Mouse (Mus musculus): ENCODE measurements around the gene Rassf8. TPM values are rescaled to one million over a fixed set of nuclear protein-coding genes. Genes with fewer than 3 reads are reported as not detected.

The Rassf8 gene
- polyA plus RNA-seq, 1 experiment from 2014 or later = 10.6 TPM

- H3K9ac ChIP-seq = no peak overlapping the region
- no peaks in the 10 kb centered on the region for H3K27me3 ChIP-seq (replicated peaks)
- no peak for ATAC-seq (ENCODE audit: insufficient number of reproducible peaks, low FRiP score)
- 43% methylated on average over 8 of the region's 8 CpGs for WGBS
- no peaks in the 10 kb centered on the region for H3K9me3 ChIP-seq (replicated peaks)
- H3K4me3 ChIP-seq = no peak overlapping the region
- no peak overlapping the region for H3K4me2 ChIP-seq
- H3K36me3 ChIP-seq = no peaks in the 10 kb centered on the region; the same call in 1 of the 2 replicates
- no peak overlapping the region for H3K27ac ChIP-seq (ENCODE audit: poor library complexity, severe bottlenecking)
- H3K4me1 ChIP-seq (replicated peaks) = peaks cover 54% of the 10 kb centered on the region
Measured at GRCm38 (mm10) chr6:145780180-145780802, 33.7 kb downstream of the Rassf8 start.

- no peaks in the 10 kb centered on the region for H3K9me3 ChIP-seq (replicated peaks)
- H3K4me2 ChIP-seq = no peak overlapping the region
- 82% methylated on average over 9 of the region's 9 CpGs for WGBS
- H3K4me1 ChIP-seq (replicated peaks) = peaks cover 45% of the 10 kb centered on the region
- no peaks in the 10 kb centered on the region for H3K27me3 ChIP-seq (replicated peaks)
- ATAC-seq (ENCODE audit: insufficient number of reproducible peaks, low FRiP score) = no peak
- H3K36me3 ChIP-seq = no peaks in the 10 kb centered on the region; the same call in 1 of the 2 replicates
- H3K9ac ChIP-seq = no peak overlapping the region
- no peak overlapping the region for H3K27ac ChIP-seq (ENCODE audit: poor library complexity, severe bottlenecking)
- H3K4me3 ChIP-seq = no peak overlapping the region
Measured at GRCm38 (mm10) chr6:145781256-145781655, 34.7 kb downstream of the Rassf8 start.

- H3K4me2 ChIP-seq = no peak overlapping the region
- H3K4me3 ChIP-seq = no peak overlapping the region
- no peaks in the 10 kb centered on the region for H3K9me3 ChIP-seq (replicated peaks)
- peaks cover 40% of the 10 kb centered on the region for H3K4me1 ChIP-seq (replicated peaks)
- no peak for ATAC-seq (ENCODE audit: insufficient number of reproducible peaks, low FRiP score)
- no peaks in the 10 kb centered on the region for H3K27me3 ChIP-seq (replicated peaks)
- no peak overlapping the region for H3K27ac ChIP-seq (ENCODE audit: poor library complexity, severe bottlenecking)
- H3K9ac ChIP-seq = no peak overlapping the region
- H3K36me3 ChIP-seq = no peaks in the 10 kb centered on the region; the same call in 1 of the 2 replicates
- 65% methylated on average over 2 of the region's 2 CpGs for WGBS
Measured at GRCm38 (mm10) chr6:145781966-145782365, 35.4 kb downstream of the Rassf8 start.

- Histone ChIP-seq H3K9ac (0 out of 2 replicates have a peak overlapping the region, but pooled peaks have one; percentile 14), H3K4me1 (replicated peaks) (peaks cover 31% of the 10 kb centered on the region), H3K36me3 (peaks cover 6% of the 10 kb centered on the region; the same call in 1 of the 2 replicates), H3K27me3 (replicated peaks) (no peaks in the 10 kb centered on the region), H3K27ac (ENCODE audit: poor library complexity, severe bottlenecking) (no peak overlapping the region), H3K4me2 (no peak overlapping the region), H3K9me3 (replicated peaks) (no peaks in the 10 kb centered on the region), H3K4me3 (no peak overlapping the region)
- no peak for ATAC-seq (ENCODE audit: insufficient number of reproducible peaks, low FRiP score)
- 77% methylated on average over 2 of the region's 2 CpGs for WGBS
Measured at GRCm38 (mm10) chr6:145787311-145787710, 40.8 kb downstream of the Rassf8 start.

- Histone ChIP-seq H3K36me3 (peaks cover 6% of the 10 kb centered on the region; the same call in 1 of the 2 replicates), H3K27ac (ENCODE audit: poor library complexity, severe bottlenecking) (no peak overlapping the region)
- WGBS = 87% methylated on average over 4 of the region's 4 CpGs
Measured at GRCm38 (mm10) chr6:145789738-145790137, 43.2 kb downstream of the Rassf8 start.

GRCm38 (mm10) chr6:145792373-145792772 lies 45.8 kb downstream of the Rassf8 start:
- no peak overlapping the region for H3K4me2 ChIP-seq
- peaks cover 64% of the 10 kb centered on the region for H3K4me1 ChIP-seq (replicated peaks)
- 0 out of 2 replicates have a peak overlapping the region, but pooled peaks have one; percentile 24 for H3K27ac ChIP-seq (ENCODE audit: poor library complexity, severe bottlenecking)
- H3K36me3 ChIP-seq = peaks cover 6% of the 10 kb centered on the region; the same call in 1 of the 2 replicates
- 49% methylated on average over 7 of the region's 7 CpGs for WGBS
- ATAC-seq (ENCODE audit: insufficient number of reproducible peaks, low FRiP score) = no peak
- H3K9ac ChIP-seq = peak overlapping the region; percentile 26; the same call in 1 of the 2 replicates
- no peaks in the 10 kb centered on the region for H3K27me3 ChIP-seq (replicated peaks)
- no peak overlapping the region for H3K4me3 ChIP-seq
- H3K9me3 ChIP-seq (replicated peaks) = no peaks in the 10 kb centered on the region

More at GRCm38 (mm10) chr6:145789738-145790137, 43.2 kb downstream of the Rassf8 start:
- H3K9ac ChIP-seq = no peak overlapping the region
- H3K4me2 ChIP-seq = no peak overlapping the region
- no peaks in the 10 kb centered on the region for H3K27me3 ChIP-seq (replicated peaks)
- ATAC-seq (ENCODE audit: insufficient number of reproducible peaks, low FRiP score) = no peak
- H3K4me1 ChIP-seq (replicated peaks) = peaks cover 41% of the 10 kb centered on the region
- no peak overlapping the region for H3K4me3 ChIP-seq
- H3K9me3 ChIP-seq (replicated peaks) = no peaks in the 10 kb centered on the region

GRCm38 (mm10) chr6:145793109-145793593 lies 46.6 kb downstream of the Rassf8 start:
- Histone ChIP-seq H3K27ac (ENCODE audit: poor library complexity, severe bottlenecking) (peak overlapping the region; percentile 57), H3K9ac (0 out of 2 replicates have a peak overlapping the region, but pooled peaks have one; percentile 26), H3K4me2 (no peak overlapping the region), H3K4me1 (replicated peaks) (peaks cover 66% of the 10 kb centered on the region), H3K9me3 (replicated peaks) (no peaks in the 10 kb centered on the region), H3K27me3 (replicated peaks) (no peaks in the 10 kb centered on the region), H3K36me3 (peaks cover 6% of the 10 kb centered on the region; the same call in 1 of the 2 replicates), H3K4me3 (no peak overlapping the region)
- 2% methylated on average over 4 of the region's 4 CpGs for WGBS
- ATAC-seq (ENCODE audit: insufficient number of reproducible peaks, low FRiP score) = peak; percentile 42; the same call in 1 of the 2 replicates

- H3K9me3 ChIP-seq (replicated peaks) = no peaks in the 10 kb centered on the region
- no peaks in the 10 kb centered on the region for H3K27me3 ChIP-seq (replicated peaks)
- no peak overlapping the region for H3K9ac ChIP-seq
- H3K4me2 ChIP-seq = no peak overlapping the region
- H3K4me3 ChIP-seq = no peak overlapping the region
- no peak overlapping the region for H3K27ac ChIP-seq (ENCODE audit: poor library complexity, severe bottlenecking)
- ATAC-seq (ENCODE audit: insufficient number of reproducible peaks, low FRiP score) = no peak
- H3K36me3 ChIP-seq = no peaks in the 10 kb centered on the region
- H3K4me1 ChIP-seq (replicated peaks) = peaks cover 63% of the 10 kb centered on the region
- whole genome bisulfite sequencing = 70% methylated on average over 4 of the region's 4 CpGs
Measured at GRCm38 (mm10) chr6:145794671-145795070, 48.1 kb downstream of the Rassf8 start.

- Histone ChIP-seq H3K4me2 (peak overlapping the region; percentile 27), H3K27ac (ENCODE audit: poor library complexity, severe bottlenecking) (peak overlapping the region; percentile 89), H3K36me3 (no peaks in the 10 kb centered on the region), H3K9me3 (replicated peaks) (no peaks in the 10 kb centered on the region), H3K4me3 (no peak overlapping the region), H3K27me3 (replicated peaks) (no peaks in the 10 kb centered on the region), H3K9ac (peak overlapping the region; percentile 50), H3K4me1 (replicated peaks) (peaks cover 66% of the 10 kb centered on the region)
- WGBS = 32% methylated on average over 14 of the region's 14 CpGs
- no peak for ATAC-seq (ENCODE audit: insufficient number of reproducible peaks, low FRiP score)
Measured at GRCm38 (mm10) chr6:145796191-145797023, 49.9 kb downstream of the Rassf8 start.

GRCm38 (mm10) chr6:145797692-145798091 lies 51.1 kb downstream of the Rassf8 start:
- Histone ChIP-seq H3K4me1 (replicated peaks) (peaks cover 62% of the 10 kb centered on the region), H3K27me3 (replicated peaks) (no peaks in the 10 kb centered on the region), H3K4me2 (no peak overlapping the region), H3K27ac (ENCODE audit: poor library complexity, severe bottlenecking) (0 out of 2 replicates have a peak overlapping the region, but pooled peaks have one; percentile 3), H3K9me3 (replicated peaks) (no peaks in the 10 kb centered on the region), H3K4me3 (no peak overlapping the region), H3K36me3 (no peaks in the 10 kb centered on the region), H3K9ac (no peak overlapping the region)
- ATAC-seq (ENCODE audit: insufficient number of reproducible peaks, low FRiP score) = no peak
- WGBS = 63% methylated on average over 3 of the region's 3 CpGs

All from heart, embryonic 12.5 days (tissue).